Mouse (Mus musculus): ENCODE data around the gene Cdc37. TPM values are rescaled to one million over a fixed set of nuclear protein-coding genes. Genes with fewer than 3 reads are reported as not detected.

The Cdc37 gene
- polyA plus RNA-seq, 1 experiment from 2014 or later = 165 TPM

DNA sequence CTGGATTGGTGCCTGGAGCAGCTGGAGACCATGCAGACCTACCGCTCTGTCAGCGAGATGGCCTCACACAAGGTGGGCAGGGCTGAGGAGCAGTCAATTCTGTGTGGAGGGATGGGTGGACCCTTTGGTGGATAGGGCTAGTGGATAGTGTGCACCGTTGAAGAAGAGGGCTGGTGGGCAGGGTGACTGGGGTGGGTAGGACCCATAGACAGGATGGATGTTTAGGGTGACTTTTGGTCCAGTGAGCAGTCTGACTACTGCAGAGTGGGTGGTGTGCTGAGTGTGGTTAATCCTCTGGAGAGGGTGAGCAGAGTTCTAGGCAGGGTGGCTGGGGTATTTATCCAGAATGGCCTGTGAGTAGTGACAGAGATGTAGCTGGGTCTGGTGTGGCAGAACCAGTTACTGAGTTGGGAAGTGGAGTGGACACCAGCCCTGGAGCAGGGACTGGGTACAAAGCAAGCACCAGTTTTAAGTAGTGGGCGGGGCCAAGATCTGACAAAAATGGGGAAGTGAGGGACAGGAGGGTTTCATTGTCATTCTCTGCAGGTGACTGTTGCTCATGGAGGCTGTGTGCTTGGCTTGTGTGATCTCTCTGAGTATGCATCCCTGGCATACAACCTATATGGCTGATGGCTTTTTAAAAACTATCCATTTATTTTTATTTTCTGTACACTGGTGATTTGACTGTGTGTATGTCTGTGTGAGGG is 45.2 kb upstream of the Cdc37 start:
- no peak overlapping the region for H3K9ac ChIP-seq (replicated peaks; ENCODE audit: low read depth)
- no peaks in the 10 kb centered on the region for H3K9me3 ChIP-seq (ENCODE audit: low read length)
- WGBS = 85% methylated on average over 4 of the region's 4 CpGs
- DNase-seq (ENCODE audit: low spot score) = no peak
- no peak overlapping the region for H3K4me3 ChIP-seq (ENCODE audit: low read depth, low read length)
- peaks cover 6% of the 10 kb centered on the region; the same call in 1 of the 2 replicates for H3K36me3 ChIP-seq (ENCODE audit: insufficient read depth, low read length)
- no peaks in the 10 kb centered on the region for H3K4me1 ChIP-seq (ENCODE audit: insufficient read depth, low read depth, low read length)
- no peaks in the 10 kb centered on the region for H3K27me3 ChIP-seq (replicated peaks; ENCODE audit: insufficient read depth, low read length)
- ATAC-seq = no peak
- TF ChIP-seq EP300 (IDR thresholded peaks at IDR 0.05) = no peak
- TF ChIP-seq CTCF (IDR thresholded peaks at IDR 0.05) = no peak
- H3K4me2 ChIP-seq (replicated peaks; ENCODE audit: low read depth, low read length) = no peak overlapping the region
- no peak overlapping the region for H3K27ac ChIP-seq (ENCODE audit: low read length)

DNA sequence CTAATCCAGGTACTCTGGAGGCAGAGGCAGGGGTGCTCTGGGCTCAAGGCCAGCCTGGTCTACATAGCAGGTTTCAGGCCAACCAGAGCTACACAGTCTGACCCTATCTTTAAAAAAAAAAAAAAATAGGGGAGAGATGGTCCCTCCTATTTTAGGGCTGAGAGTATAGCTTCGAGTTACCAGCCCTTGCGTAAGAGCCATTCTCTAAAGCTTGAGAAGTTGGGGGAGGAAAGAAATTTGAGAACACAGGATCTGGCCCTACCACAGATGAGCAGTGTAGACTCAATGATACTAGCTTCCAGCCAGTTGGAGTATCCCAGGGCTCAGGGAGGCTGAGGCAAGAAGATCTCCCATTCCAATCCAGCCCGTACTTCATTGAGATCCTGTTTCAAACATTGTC is 44.0 kb upstream of the Cdc37 start:
- 76% methylated on average over 3 of the region's 3 CpGs for WGBS
- Histone ChIP-seq H3K27me3 (replicated peaks; ENCODE audit: insufficient read depth, low read length) (no peaks in the 10 kb centered on the region), H3K9ac (replicated peaks; ENCODE audit: low read depth) (no peak overlapping the region), H3K27ac (ENCODE audit: low read length) (no peak overlapping the region), H3K9me3 (ENCODE audit: low read length) (no peaks in the 10 kb centered on the region), H3K4me2 (replicated peaks; ENCODE audit: low read depth, low read length) (no peak overlapping the region), H3K4me1 (ENCODE audit: insufficient read depth, low read depth, low read length) (no peaks in the 10 kb centered on the region), H3K36me3 (ENCODE audit: insufficient read depth, low read length) (peaks cover 6% of the 10 kb centered on the region; the same call in 1 of the 2 replicates), H3K4me3 (ENCODE audit: low read depth, low read length) (no peak overlapping the region)
- ATAC-seq (no peak), DNase-seq (ENCODE audit: low spot score) (no peak)
- TF ChIP-seq CTCF (IDR thresholded peaks at IDR 0.05) = no peak
- no peak for TF ChIP-seq EP300 (IDR thresholded peaks at IDR 0.05)

DNA sequence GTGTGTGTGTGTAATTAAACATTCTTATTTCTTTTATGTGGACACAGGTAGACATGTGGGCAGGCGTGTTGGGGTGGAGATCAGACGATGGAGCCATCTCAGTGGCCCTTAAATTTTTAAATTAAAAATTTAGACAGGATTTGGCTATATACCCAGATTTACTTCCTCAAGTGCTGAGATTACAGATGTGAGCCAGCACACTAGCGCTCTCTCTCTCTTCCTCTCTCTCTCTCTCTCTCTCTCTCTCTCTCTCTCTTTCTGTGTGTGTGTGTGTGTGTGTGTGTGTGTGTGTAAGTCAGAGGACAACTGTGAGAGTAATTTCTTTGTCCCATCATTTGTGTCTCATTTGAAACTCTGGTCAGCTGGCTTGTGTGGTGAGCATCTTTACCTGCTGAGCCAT is 40.9 kb upstream of the Cdc37 start:
- no peak for DNase-seq (ENCODE audit: low spot score)
- Histone ChIP-seq H3K27me3 (replicated peaks; ENCODE audit: insufficient read depth, low read length) (no peaks in the 10 kb centered on the region), H3K4me3 (ENCODE audit: low read depth, low read length) (no peak overlapping the region), H3K36me3 (ENCODE audit: insufficient read depth, low read length) (peaks cover 6% of the 10 kb centered on the region; the same call in 1 of the 2 replicates), H3K27ac (ENCODE audit: low read length) (no peak overlapping the region), H3K9me3 (ENCODE audit: low read length) (no peaks in the 10 kb centered on the region), H3K9ac (replicated peaks; ENCODE audit: low read depth) (no peak overlapping the region), H3K4me1 (ENCODE audit: insufficient read depth, low read depth, low read length) (no peaks in the 10 kb centered on the region), H3K4me2 (replicated peaks; ENCODE audit: low read depth, low read length) (no peak overlapping the region)
- 66% methylated on average over 3 of the region's 3 CpGs for WGBS
- TF ChIP-seq EP300 (IDR thresholded peaks at IDR 0.05) (no peak), CTCF (IDR thresholded peaks at IDR 0.05) (no peak)
- no peak for ATAC-seq

DNA sequence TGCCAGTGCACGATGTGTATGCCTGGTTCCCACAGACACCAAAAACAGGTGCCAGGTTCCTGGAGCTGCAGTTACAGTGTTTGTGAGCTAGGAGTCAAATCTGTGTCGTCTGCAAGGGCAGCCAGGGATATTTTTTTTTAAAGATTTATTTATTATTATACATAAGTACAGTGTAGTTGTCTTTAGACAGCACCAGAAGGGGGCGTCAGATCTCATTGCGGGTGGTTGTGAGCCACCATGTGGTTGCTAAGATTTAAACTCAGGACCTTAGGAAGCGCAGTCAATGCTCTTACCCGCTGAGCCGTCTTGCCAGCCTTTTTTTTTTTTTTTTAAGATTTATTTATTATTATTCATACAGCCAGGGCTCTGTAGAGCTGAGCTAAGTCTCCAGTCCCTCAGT is 40.1 kb upstream of the Cdc37 start:
- Histone ChIP-seq H3K4me2 (replicated peaks; ENCODE audit: low read depth, low read length) (no peak overlapping the region), H3K4me3 (ENCODE audit: low read depth, low read length) (no peak overlapping the region), H3K9me3 (ENCODE audit: low read length) (no peaks in the 10 kb centered on the region), H3K9ac (replicated peaks; ENCODE audit: low read depth) (no peak overlapping the region), H3K4me1 (ENCODE audit: insufficient read depth, low read depth, low read length) (no peaks in the 10 kb centered on the region; the same call in 1 of the 2 replicates), H3K27ac (ENCODE audit: low read length) (no peak overlapping the region), H3K27me3 (replicated peaks; ENCODE audit: insufficient read depth, low read length) (no peaks in the 10 kb centered on the region), H3K36me3 (ENCODE audit: insufficient read depth, low read length) (peaks cover 6% of the 10 kb centered on the region; the same call in 1 of the 2 replicates)
- peak; percentile 50 for TF ChIP-seq CTCF (IDR thresholded peaks at IDR 0.05)
- TF ChIP-seq EP300 (IDR thresholded peaks at IDR 0.05) = no peak
- no peak for ATAC-seq
- peak; percentile 25 for DNase-seq (ENCODE audit: low spot score)
- WGBS = 38% methylated on average over 7 of the region's 7 CpGs

- no peak overlapping the region for H3K9ac ChIP-seq (replicated peaks; ENCODE audit: low read depth)
- H3K27me3 ChIP-seq (replicated peaks; ENCODE audit: insufficient read depth, low read length) = no peaks in the 10 kb centered on the region
- no peak overlapping the region for H3K27ac ChIP-seq (ENCODE audit: low read length)
- H3K36me3 ChIP-seq (ENCODE audit: insufficient read depth, low read length) = no peaks in the 10 kb centered on the region
- 65% methylated on average over 5 of the region's 5 CpGs for WGBS
- no peak overlapping the region for H3K4me2 ChIP-seq (replicated peaks; ENCODE audit: low read depth, low read length)
- TF ChIP-seq CTCF (IDR thresholded peaks at IDR 0.05) = no peak
- TF ChIP-seq EP300 (IDR thresholded peaks at IDR 0.05) = no peak
- no peaks in the 10 kb centered on the region for H3K9me3 ChIP-seq (ENCODE audit: low read length)
- H3K4me1 ChIP-seq (ENCODE audit: insufficient read depth, low read depth, low read length) = peaks cover 14% of the 10 kb centered on the region
- no peak for DNase-seq (ENCODE audit: low spot score)
- no peak for ATAC-seq
- no peak overlapping the region for H3K4me3 ChIP-seq (ENCODE audit: low read depth, low read length)
Measured at GRCm38 (mm10) chr9:21185436-21185835, 35.7 kb upstream of the Cdc37 start.

GRCm38 (mm10) chr9:21184733-21185132 is 35.0 kb upstream of the Cdc37 start:
- ATAC-seq = no peak
- Histone ChIP-seq H3K4me2 (replicated peaks; ENCODE audit: low read depth, low read length) (no peak overlapping the region), H3K27me3 (replicated peaks; ENCODE audit: insufficient read depth, low read length) (no peaks in the 10 kb centered on the region), H3K27ac (ENCODE audit: low read length) (no peak overlapping the region), H3K4me3 (ENCODE audit: low read depth, low read length) (no peak overlapping the region), H3K9ac (replicated peaks; ENCODE audit: low read depth) (no peak overlapping the region), H3K4me1 (ENCODE audit: insufficient read depth, low read depth, low read length) (peaks cover 14% of the 10 kb centered on the region), H3K36me3 (ENCODE audit: insufficient read depth, low read length) (no peaks in the 10 kb centered on the region), H3K9me3 (ENCODE audit: low read length) (no peaks in the 10 kb centered on the region)
- WGBS = 15% methylated on average over 2 of the region's 2 CpGs
- no peak for DNase-seq (ENCODE audit: low spot score)
- TF ChIP-seq CTCF (IDR thresholded peaks at IDR 0.05) (no peak), EP300 (IDR thresholded peaks at IDR 0.05) (no peak)
